Mouse (Mus musculus): ENCODE measurements around the gene Dcps.

Dcps gene

DNA sequence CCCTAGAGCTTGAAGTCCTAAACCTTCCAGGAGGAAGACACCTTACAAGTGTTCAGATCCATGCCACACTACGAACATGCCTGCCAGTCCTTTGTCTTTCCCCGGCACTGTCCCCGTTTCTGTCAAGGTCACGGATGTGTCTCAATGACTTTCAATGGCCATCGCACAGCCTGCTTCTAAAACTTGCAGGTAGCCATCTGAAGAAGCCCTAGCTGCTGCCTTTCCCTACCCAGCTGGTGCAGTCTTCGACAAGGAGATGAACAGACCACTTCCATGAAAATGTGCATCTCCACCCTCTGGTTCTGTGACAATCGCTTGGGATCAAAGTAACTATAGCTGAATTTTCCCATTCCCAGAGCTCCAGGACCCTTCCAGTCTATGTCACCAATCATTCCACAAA is 64.4 kb downstream of the Dcps start:
- in situ Hi-C loops (cut with MboI; ENCODE audit: low sequenced_read_pairs) = no loop called here

GRCm38 (mm10) chr9:35110567-35110966 is 65.3 kb downstream of the Dcps start:
- in situ Hi-C loops (cut with MboI; ENCODE audit: low sequenced_read_pairs) = no loop called here

GRCm38 (mm10) chr9:35110051-35110450 is 65.8 kb downstream of the Dcps start:
- in situ Hi-C loops (cut with MboI; ENCODE audit: low sequenced_read_pairs) = no loop called here

GRCm38 (mm10) chr9:35108916-35109315 is 66.9 kb downstream of the Dcps start:
- in situ Hi-C loops (cut with MboI; ENCODE audit: low sequenced_read_pairs) = no loop called here

DNA sequence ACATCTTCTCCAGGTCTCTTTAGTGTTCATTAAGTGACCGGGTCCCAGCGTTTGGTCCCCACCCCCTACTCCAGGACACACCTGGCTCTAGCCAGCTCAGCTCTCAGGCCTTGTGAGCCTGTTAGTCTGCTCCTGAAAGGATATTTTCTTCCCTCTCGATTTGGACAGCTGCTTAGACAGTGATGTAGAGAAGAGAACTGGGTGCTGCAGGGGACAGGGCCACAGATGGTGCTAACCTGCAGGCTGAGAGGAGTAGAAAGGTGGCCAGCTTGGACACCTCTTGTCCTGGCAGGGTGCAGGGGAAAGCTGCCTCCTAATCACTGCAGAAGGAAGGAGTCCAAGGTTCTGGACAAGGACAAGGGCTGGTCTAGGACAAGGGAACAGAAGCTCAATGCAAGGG is 67.8 kb downstream of the Dcps start:
- in situ Hi-C loops (cut with MboI; ENCODE audit: low sequenced_read_pairs) = no loop called here

GRCm38 (mm10) chr9:35107396-35107795 is 68.5 kb downstream of the Dcps start:
- in situ Hi-C loops (cut with MboI; ENCODE audit: low sequenced_read_pairs) = no loop called here

DNA sequence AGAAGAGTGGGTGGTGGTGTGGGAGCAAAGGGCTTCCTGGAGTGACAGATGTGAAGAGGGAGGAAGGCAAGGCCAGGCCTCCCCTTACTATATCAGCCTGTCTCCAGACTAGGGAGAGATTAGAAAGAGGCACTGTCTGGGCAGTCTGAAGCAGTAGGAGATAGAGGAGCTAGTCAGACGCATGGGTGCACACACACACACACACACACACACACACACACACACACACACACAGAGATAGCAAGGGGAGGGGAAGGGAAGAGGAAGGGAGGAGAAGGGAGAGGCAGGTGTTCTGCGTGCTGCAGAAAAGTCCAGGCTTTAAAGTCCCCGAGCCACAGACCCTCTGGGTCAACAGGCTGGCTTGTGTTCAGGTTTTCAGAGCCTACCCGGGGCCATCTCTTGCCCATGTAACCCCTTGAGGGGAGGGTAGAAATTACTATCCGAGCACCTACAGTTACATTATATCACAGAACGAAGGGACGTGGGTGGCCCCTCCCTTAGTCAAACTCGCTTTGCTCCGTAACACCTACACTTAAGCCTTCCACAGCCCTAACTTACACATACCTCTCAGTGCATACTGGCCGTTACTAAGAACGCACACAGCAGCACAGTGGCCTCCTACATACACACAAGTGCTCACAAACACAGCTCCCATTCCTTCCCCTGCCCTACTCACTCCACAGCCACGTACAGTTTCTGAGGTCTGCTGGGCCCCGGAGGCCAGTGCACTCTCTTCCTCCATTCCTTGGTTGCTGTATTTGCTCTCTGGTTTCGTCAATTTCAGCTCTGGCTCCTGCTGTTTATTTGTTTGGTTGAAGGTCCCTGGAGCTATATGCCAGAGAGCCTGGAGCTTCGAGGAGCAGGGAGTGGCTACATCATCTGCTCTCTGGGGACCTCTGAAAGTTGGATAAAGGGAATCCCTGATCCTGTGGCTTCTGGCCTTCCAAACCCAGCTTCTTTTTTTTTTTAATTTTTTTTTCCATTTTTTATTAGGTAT is 69.7 kb downstream of the Dcps start:
- in situ Hi-C loops (cut with MboI; ENCODE audit: low sequenced_read_pairs) = no loop called here

- in situ Hi-C loops (cut with MboI; ENCODE audit: low sequenced_read_pairs) = no loop called here
Observed at GRCm38 (mm10) chr9:35105438-35105837, 70.4 kb downstream of the Dcps start.

- in situ Hi-C loops (cut with MboI; ENCODE audit: low sequenced_read_pairs) = no loop called here
Observed at GRCm38 (mm10) chr9:35104711-35105110, 71.2 kb downstream of the Dcps start.

DNA sequence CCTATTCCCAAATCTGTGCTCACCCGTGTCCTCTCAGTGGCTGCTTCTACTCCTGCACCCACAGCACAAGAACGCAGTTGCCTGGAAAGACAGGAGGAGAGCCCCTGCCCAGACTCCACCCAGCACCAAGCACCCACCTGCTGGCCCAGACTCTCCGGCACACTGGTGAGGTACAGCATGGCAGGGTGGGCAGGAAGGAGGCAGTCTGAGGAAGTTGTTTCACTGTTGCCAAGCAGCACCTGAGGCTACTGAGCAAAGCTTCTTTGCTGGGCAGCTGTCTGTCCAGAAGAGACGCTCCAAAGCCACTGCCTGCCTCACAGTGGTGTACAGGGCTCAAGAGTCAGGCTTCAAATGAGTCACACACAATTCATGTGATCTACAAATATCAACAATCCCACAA is 77.1 kb downstream of the Dcps start:
- in situ Hi-C loops (cut with MboI; ENCODE audit: low sequenced_read_pairs) = no loop called here

DNA sequence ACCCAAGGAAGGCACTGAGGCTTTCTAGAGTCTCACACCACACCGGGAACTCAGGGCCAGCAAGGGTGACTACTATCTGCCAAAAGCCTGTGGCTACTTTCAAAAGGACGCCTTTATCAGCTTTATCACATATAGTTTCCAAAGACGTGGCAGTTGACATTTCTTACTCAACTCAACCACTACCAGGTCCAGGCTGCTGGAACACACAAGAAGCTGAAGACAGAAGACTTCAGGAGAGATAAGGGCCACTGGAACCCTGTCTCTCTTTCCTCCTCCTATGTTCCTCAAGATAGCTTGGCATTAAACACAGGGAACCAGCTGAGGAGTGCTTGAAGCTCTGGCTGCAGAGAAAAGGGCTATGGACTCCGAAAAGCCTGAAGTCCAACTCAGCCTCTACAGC is 78.0 kb downstream of the Dcps start:
- in situ Hi-C loops (cut with MboI; ENCODE audit: low sequenced_read_pairs) = no loop called here

DNA sequence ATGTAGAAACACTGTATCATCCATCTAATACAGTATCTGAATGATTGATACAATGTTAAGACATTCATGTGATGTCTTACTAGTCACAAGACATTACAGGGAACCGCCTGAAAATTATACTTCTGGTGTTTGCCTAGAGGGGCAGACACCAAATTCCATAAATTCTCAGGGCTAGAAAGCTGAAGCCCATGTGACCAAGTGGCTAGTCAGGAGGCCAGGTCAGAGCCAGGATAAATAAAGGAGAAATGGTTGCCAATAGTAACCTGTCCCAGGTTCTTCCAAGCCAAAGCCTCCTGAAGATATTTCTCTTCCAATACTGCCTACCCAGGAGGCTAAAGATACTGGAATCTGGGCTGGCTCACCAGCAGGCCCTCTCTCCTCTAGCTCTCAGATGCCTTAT is 80.1 kb downstream of the Dcps start:
- in situ Hi-C loops (cut with MboI; ENCODE audit: low sequenced_read_pairs) = no loop called here

DNA sequence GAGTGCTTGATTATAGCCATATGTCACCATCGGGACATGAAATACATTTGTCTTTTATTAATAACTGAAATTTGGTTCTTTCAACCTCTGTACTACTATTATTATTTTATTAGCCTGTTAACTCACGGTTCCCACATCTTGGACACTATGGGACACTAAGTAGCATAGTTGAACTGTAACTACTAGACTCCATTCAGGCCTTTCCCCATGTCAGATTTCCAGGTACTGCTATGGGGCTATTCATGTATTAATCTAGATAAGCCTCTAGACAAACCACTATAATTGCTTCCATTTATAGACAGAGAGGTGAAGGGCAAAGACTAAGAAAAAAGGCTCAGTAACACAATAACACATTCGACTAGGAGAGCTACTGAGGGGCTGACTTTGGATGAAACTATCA is 82.5 kb downstream of the Dcps start:
- in situ Hi-C loops (cut with MboI; ENCODE audit: low sequenced_read_pairs) = no loop called here

- in situ Hi-C loops (cut with MboI; ENCODE audit: low sequenced_read_pairs) = no loop called here
Observed at GRCm38 (mm10) chr9:35092904-35093303, 83.0 kb downstream of the Dcps start.
